Mouse (Mus musculus): ENCODE results near the gene Slc5a5. TPM values are rescaled to one million over a fixed set of nuclear protein-coding genes. Genes with fewer than 3 reads are reported as not detected.
A peak's percentile ranks its signal among the peaks of the same experiment; 100 is the strongest.

Slc5a5 gene
- total and polyA plus RNA-seq, 3 experiments, result 0.18 TPM; not detected in 2

DNA sequence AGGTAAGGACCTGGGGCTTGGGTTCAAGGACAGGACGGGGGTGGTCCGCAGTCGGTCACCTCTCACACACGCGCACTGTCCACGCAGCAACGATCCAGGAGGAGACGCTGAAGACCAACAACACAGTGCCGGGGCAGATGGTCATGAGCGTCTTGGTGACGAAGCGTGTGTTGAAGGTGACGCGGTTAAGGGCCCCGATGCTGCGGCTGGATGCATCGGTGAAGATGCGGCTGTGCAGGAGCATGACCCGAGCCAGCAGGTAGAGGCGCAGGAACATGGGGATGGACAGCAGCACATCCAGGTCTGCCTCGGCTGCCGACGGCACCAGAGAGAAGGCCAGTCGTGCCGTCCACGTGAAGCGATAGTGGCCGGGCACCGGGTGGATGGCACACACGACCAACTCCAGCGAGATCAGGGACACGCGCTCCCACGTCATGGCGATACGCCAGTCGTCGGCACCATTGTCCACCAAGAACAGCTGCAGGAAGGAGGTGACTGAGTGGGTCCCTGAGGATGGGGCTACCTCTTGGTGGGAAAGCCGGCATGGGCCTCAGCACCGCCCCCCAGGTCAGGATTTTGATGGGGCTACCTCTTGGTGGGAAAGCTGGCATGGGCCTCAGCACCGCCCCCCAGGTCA is 39.8 kb downstream of the Slc5a5 start:
- Histone ChIP-seq H3K9ac (ENCODE audit: low read depth, low read length) (no peak overlapping the region), H3K36me3 (ENCODE audit: control insufficient read depth, insufficient read depth, low read length) (no peaks in the 10 kb centered on the region), H3K27ac (no peak overlapping the region), H3K4me3 (no peak overlapping the region), H3K27me3 (ENCODE audit: control insufficient read depth, insufficient read depth, low read length) (no peaks in the 10 kb centered on the region), H3K4me1 (ENCODE audit: control insufficient read depth, insufficient read depth, low read length) (peaks cover 2% of the 10 kb centered on the region; the same call in 1 of the 2 replicates), H3K79me2 (replicated peaks; ENCODE audit: control insufficient read depth, insufficient read depth, low read length) (no peaks in the 10 kb centered on the region)
- intact Hi-C loops (cut with DNase I), result no loop called here
- TF ChIP-seq CTCF (IDR thresholded peaks at IDR 0.05), result no peak
- no peak for TF ChIP-seq EP300 (IDR thresholded peaks at IDR 0.05; ENCODE audit: insufficient read depth, low read depth, low read length)
- TF ChIP-seq POLR2A (IDR thresholded peaks at IDR 0.05; ENCODE audit: insufficient read depth, low read depth, low read length), result no peak
- WGBS, result 88% methylated on average over 41 of the region's 41 CpGs
- DNase-seq, result no peak

DNA sequence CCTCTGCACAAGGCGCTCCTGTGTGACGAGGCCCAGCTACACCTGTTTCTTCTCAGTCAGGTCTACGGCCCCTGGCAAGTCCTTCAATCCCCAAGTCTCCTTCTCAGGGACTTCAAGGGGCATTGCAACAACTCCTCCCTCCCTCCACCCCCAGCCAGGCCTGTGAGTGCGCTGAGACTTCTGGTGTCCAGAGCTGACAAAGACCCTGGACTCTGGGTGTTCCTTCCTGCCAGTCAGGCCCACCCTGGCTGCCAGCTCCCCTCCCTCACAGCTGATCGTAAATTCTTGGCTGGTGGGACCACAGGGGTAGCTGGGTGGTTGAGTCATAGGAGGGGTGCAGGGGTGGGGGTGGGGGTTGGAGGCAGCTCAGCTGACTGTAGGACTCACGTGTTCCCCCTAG is 40.7 kb downstream of the Slc5a5 start:
- no peak overlapping the region for H3K9ac ChIP-seq (ENCODE audit: low read depth, low read length)

DNA sequence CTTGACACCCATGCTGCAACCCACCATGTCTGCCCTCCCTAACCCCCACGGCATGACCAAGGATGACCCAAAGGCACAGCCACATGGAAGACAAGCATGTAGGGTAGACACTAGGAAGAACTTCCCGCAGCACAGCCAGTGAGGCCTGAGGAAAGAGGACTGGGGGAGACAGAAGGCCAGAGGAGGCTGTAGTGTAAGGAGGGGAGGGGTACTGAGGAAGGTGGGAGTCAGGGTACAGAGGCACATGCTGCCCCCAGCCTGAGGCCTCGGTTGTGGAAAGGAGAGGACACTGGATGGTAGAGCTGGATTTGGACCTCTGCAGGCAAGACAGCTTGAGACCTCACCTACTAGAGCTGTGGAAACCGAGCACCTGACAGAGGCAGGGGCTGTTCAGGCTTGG is 41.6 kb downstream of the Slc5a5 start:
- no peaks in the 10 kb centered on the region for H3K36me3 ChIP-seq (ENCODE audit: control insufficient read depth, insufficient read depth, low read length)
- intact Hi-C loops (cut with DNase I), result no loop called here
- no peak for TF ChIP-seq POLR2A (IDR thresholded peaks at IDR 0.05; ENCODE audit: insufficient read depth, low read depth, low read length)
- TF ChIP-seq CTCF (IDR thresholded peaks at IDR 0.05), result no peak
- TF ChIP-seq EP300 (IDR thresholded peaks at IDR 0.05; ENCODE audit: insufficient read depth, low read depth, low read length), result no peak
- H3K4me1 ChIP-seq (ENCODE audit: control insufficient read depth, insufficient read depth, low read length), result no peaks in the 10 kb centered on the region
- H3K27me3 ChIP-seq (ENCODE audit: control insufficient read depth, insufficient read depth, low read length), result no peaks in the 10 kb centered on the region
- no peak overlapping the region for H3K27ac ChIP-seq
- WGBS, result 83% methylated on average over 4 of the region's 4 CpGs
- DNase-seq, result no peak
- no peak overlapping the region for H3K4me3 ChIP-seq
- no peak overlapping the region for H3K9ac ChIP-seq (ENCODE audit: low read depth, low read length)
- H3K79me2 ChIP-seq (replicated peaks; ENCODE audit: control insufficient read depth, insufficient read depth, low read length), result no peaks in the 10 kb centered on the region

More for the DNA sequence above, 40.7 kb downstream of the Slc5a5 start:
- no peak for TF ChIP-seq EP300 (IDR thresholded peaks at IDR 0.05; ENCODE audit: insufficient read depth, low read depth, low read length)
- no peak for TF ChIP-seq CTCF (IDR thresholded peaks at IDR 0.05)
- no peak for TF ChIP-seq POLR2A (IDR thresholded peaks at IDR 0.05; ENCODE audit: insufficient read depth, low read depth, low read length)
- intact Hi-C loops (cut with DNase I), result no loop called here
- WGBS, result 56% methylated on average over 6 of the region's 6 CpGs
- H3K36me3 ChIP-seq (ENCODE audit: control insufficient read depth, insufficient read depth, low read length), result no peaks in the 10 kb centered on the region
- no peak overlapping the region for H3K27ac ChIP-seq
- no peak for DNase-seq
- H3K4me3 ChIP-seq, result no peak overlapping the region
- no peaks in the 10 kb centered on the region for H3K79me2 ChIP-seq (replicated peaks; ENCODE audit: control insufficient read depth, insufficient read depth, low read length)
- H3K27me3 ChIP-seq (ENCODE audit: control insufficient read depth, insufficient read depth, low read length), result no peaks in the 10 kb centered on the region
- peaks cover 2% of the 10 kb centered on the region; the same call in 1 of the 2 replicates for H3K4me1 ChIP-seq (ENCODE audit: control insufficient read depth, insufficient read depth, low read length)

DNA sequence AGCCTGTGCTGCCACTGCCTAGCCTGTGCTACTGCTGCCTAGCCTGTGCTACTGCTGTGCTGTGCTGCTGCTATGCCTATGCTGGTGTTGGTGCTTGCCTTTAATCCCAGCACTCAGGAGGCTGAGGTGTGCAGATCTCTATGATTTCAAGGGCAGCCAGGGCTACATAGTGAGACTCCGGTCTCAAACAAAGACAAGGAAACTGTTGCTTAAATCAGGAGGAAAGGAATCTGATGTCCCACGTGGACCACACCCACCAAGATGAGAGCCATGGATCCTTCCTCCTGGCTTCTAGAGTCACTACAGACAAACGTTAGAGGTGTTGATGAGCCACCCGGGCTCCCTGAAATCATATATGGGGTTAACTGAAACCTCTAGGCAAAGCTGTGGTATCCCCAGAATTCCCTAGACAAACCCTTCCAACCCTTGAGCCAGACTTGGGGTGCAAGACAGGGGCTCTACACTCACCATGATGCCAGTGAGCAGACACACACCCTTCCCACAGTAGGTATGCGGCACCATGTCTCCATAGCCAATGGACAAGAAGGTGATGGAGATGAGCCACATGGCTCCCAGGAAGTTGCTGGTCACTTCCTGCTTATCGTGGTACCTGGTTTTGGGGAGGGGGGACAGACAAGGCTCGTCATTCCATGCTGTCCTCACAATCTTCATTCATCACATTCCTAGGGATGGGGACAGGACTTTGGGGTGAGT is 42.3 kb downstream of the Slc5a5 start:
- Histone ChIP-seq H3K27ac (no peak overlapping the region), H3K27me3 (ENCODE audit: control insufficient read depth, insufficient read depth, low read length) (no peaks in the 10 kb centered on the region), H3K4me3 (no peak overlapping the region), H3K9ac (ENCODE audit: low read depth, low read length) (no peak overlapping the region), H3K79me2 (replicated peaks; ENCODE audit: control insufficient read depth, insufficient read depth, low read length) (no peaks in the 10 kb centered on the region), H3K36me3 (ENCODE audit: control insufficient read depth, insufficient read depth, low read length) (no peaks in the 10 kb centered on the region), H3K4me1 (ENCODE audit: control insufficient read depth, insufficient read depth, low read length) (no peaks in the 10 kb centered on the region)
- WGBS, result 56% methylated on average over 7 of the region's 7 CpGs
- no peak for DNase-seq
- intact Hi-C loops (cut with DNase I), result no loop called here
- TF ChIP-seq EP300 (IDR thresholded peaks at IDR 0.05; ENCODE audit: insufficient read depth, low read depth, low read length) (no peak), CTCF (IDR thresholded peaks at IDR 0.05) (no peak), POLR2A (IDR thresholded peaks at IDR 0.05; ENCODE audit: insufficient read depth, low read depth, low read length) (no peak)

DNA sequence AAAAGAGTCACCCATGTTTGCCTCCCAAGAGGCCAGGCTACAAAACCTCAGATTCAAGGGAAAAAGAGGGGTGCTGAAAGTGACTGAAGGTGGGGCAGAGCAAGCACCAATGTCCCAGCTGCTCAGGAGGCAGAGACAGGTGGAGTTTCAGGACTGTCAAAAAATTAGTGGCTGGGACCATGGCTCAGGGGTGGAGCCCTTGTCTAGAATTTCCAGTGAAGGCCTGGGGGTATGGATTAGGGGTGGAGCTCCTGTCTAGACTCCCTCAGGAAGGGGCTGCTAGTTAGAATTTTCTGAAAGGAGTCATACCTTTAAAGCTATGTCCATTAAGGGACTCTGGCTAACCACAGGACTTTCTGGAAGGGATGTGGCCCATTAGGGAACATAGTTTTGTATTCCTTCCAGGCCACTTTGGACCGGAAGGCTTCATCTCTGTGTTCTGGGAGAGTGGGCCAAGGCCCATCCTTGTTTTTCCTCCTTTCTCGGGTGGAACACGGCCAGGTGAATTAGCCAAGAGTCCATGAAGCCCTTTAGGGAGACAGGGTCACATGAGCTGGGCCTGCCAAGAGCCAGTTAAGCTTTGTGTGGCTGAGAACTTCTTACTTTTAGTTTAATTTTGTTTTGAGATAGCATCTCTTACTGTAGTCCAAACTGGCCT is 43.1 kb downstream of the Slc5a5 start:
- H3K79me2 ChIP-seq (replicated peaks; ENCODE audit: control insufficient read depth, insufficient read depth, low read length), result no peaks in the 10 kb centered on the region
- H3K4me3 ChIP-seq, result no peak overlapping the region
- no peak overlapping the region for H3K27ac ChIP-seq
- H3K27me3 ChIP-seq (ENCODE audit: control insufficient read depth, insufficient read depth, low read length), result no peaks in the 10 kb centered on the region
- no peak overlapping the region for H3K9ac ChIP-seq (ENCODE audit: low read depth, low read length)
- DNase-seq, result peak in 1 of 2 experiments; percentile 69
- 56% methylated on average over 3 of the region's 3 CpGs for WGBS
- intact Hi-C loops (cut with DNase I), result no loop called here
- TF ChIP-seq EP300 (IDR thresholded peaks at IDR 0.05; ENCODE audit: insufficient read depth, low read depth, low read length) (no peak), POLR2A (IDR thresholded peaks at IDR 0.05; ENCODE audit: insufficient read depth, low read depth, low read length) (no peak), CTCF (IDR thresholded peaks at IDR 0.05) (no peak)
- no peaks in the 10 kb centered on the region for H3K4me1 ChIP-seq (ENCODE audit: control insufficient read depth, insufficient read depth, low read length)
- H3K36me3 ChIP-seq (ENCODE audit: control insufficient read depth, insufficient read depth, low read length), result no peaks in the 10 kb centered on the region

All from heart, adult 2 months (tissue).